In the genomic region with DNA sequence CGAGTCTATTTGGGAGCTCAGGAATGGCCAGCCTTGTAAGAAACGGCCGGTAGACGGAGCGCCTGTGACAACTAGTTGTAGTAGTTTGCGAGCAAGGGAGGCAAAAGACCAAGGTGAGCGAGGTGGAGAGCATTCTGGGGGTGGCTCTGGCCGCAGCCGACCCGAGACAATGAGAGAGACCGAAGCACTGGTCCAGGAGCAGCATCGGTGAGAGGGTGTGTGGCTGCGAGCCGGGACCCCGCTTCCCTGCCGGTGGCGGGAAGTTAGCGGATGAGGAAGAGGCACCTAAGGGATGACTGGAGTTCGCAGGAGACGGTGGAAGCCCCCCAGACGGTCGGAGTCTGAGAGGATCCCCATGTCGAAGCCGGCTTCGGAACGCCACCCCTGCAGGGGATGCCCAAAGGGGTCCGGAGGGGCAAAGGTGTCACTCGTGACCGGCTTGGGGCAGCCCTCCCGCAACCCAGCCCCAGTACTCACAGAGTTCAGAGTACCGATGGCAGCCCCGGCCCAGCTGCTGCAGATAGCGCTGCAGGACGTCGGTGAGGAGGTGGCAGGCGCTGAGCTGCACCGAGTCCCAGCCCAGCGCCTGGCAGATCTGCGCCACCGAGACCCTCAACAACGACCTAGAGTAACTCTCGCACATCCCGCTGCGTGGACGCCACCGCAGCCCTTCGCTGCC, we compare ENCODE assay signal across 8 mouse cellular contexts. TPM values are rescaled to one million over a fixed set of nuclear protein-coding genes. Genes with fewer than 3 reads are reported as not detected.
A peak's percentile ranks its signal among the peaks of the same experiment; 100 is the strongest.
DNase-seq lines count a peak whose midpoint lies in the region; ATAC-seq lines count a peak whose summit lies in the region.

No protein-coding gene starts in this region.

- WGBS in forebrain, embryonic 14.5 days = under 1% methylated on average over 46 of the region's 47 CpGs
- under 1% methylated on average over 47 of the region's 47 CpGs for WGBS in liver, embryonic 15.5 days (ENCODE audit: insufficient replicate concordance)
- 1% methylated on average over 47 of the region's 47 CpGs for whole genome bisulfite sequencing in neural tube, embryonic 11.5 days

- peak; percentile 75 for ATAC-seq in forebrain, embryonic 14.5 days
- peak; percentile 26 for ATAC-seq in inflammation-experienced regulatory T-cells, adult 6 months
- ATAC-seq in liver, embryonic 15.5 days (ENCODE audit: insufficient read depth) = peak; percentile 56
- peak; percentile 70 for ATAC-seq in neural tube, embryonic 11.5 days (ENCODE audit: insufficient read depth, low FRiP score, low TSS enrichment)

- H3K36me3 ChIP-seq in forebrain, embryonic 14.5 days (ENCODE audit: control insufficient read depth, insufficient read depth, low read length) = no peaks in the 10 kb centered on the region
- H3K36me3 ChIP-seq in liver, embryonic 15.5 days (replicated peaks) = no peaks in the 10 kb centered on the region
- H3K36me3 ChIP-seq in neural tube, embryonic 11.5 days (ENCODE audit: control insufficient read depth, insufficient read depth, low read length) = no peaks in the 10 kb centered on the region

- H3K4me1 ChIP-seq in forebrain, embryonic 14.5 days (ENCODE audit: control insufficient read depth, insufficient read depth, low read length) = peaks cover 10% of the 10 kb centered on the region
- H3K4me1 ChIP-seq in liver, embryonic 15.5 days (replicated peaks) = peaks cover 21% of the 10 kb centered on the region
- H3K4me1 ChIP-seq in neural tube, embryonic 11.5 days (ENCODE audit: control insufficient read depth, insufficient read depth, low read length) = peaks cover 9% of the 10 kb centered on the region

- no peaks in the 10 kb centered on the region for H3K27me3 ChIP-seq in forebrain, embryonic 14.5 days (replicated peaks; ENCODE audit: control insufficient read depth, insufficient read depth, low read length)
- H3K27me3 ChIP-seq in liver, embryonic 15.5 days = no peaks in the 10 kb centered on the region
- H3K27me3 ChIP-seq in neural tube, embryonic 11.5 days (ENCODE audit: control insufficient read depth, insufficient read depth, low read length) = no peaks in the 10 kb centered on the region

- H3K9ac ChIP-seq in forebrain, embryonic 14.5 days (ENCODE audit: low read length) = peak overlapping the region; percentile 81
- H3K9ac ChIP-seq in liver, embryonic 15.5 days = peak overlapping the region; percentile 88
- peak overlapping the region; percentile 82 for H3K9ac ChIP-seq in neural tube, embryonic 11.5 days (ENCODE audit: low read length)

- peak overlapping the region; percentile 27; the same call in 1 of the 2 replicates for H3K27ac ChIP-seq in forebrain, embryonic 14.5 days (ENCODE audit: low read depth, low read length)
- peak overlapping the region; percentile 38; the same call in 1 of the 2 replicates for H3K27ac ChIP-seq in liver, embryonic 15.5 days (replicated peaks)
- no peak overlapping the region for H3K27ac ChIP-seq in neural tube, embryonic 11.5 days (ENCODE audit: low read depth, low read length)

- DNase-seq in thymus, postnatal 10 days (ENCODE audit: low spot score in 2 of 2) = peak; percentile 29 to 44
- no peak for DNase-seq in thymus, postnatal 36 days
- DNase-seq in brain, adult 2 months (ENCODE audit: low read depth, low spot score) = peak; percentile 56
- DNase-seq in forebrain, embryonic 14.5 days (ENCODE audit: low spot score) = peak; percentile 54
- DNase-seq in neural tube, embryonic 11.5 days (ENCODE audit: low spot score) = peak; percentile 33
- DNase-seq in urinary bladder, postnatal 14 days (ENCODE audit: low spot score) = peak; percentile 22

- peak overlapping the region; percentile 91 for H3K4me3 ChIP-seq in forebrain, embryonic 14.5 days (ENCODE audit: low read depth, low read length)
- H3K4me3 ChIP-seq in liver, embryonic 15.5 days (replicated peaks) = peak overlapping the region; percentile 93
- peak overlapping the region; percentile 96 for H3K4me3 ChIP-seq in neural tube, embryonic 11.5 days (ENCODE audit: low read depth, low read length)

- H3K4me2 ChIP-seq in forebrain, embryonic 14.5 days (ENCODE audit: low read length) = peak overlapping the region; percentile 84
- H3K4me2 ChIP-seq in liver, embryonic 15.5 days = peak overlapping the region; percentile 90
- peak overlapping the region; percentile 88 for H3K4me2 ChIP-seq in neural tube, embryonic 11.5 days (ENCODE audit: low read depth)

- no peaks in the 10 kb centered on the region for H3K9me3 ChIP-seq in forebrain, embryonic 14.5 days (replicated peaks; ENCODE audit: control insufficient read depth, low read length)
- no peaks in the 10 kb centered on the region for H3K9me3 ChIP-seq in liver, embryonic 15.5 days (replicated peaks)
- no peaks in the 10 kb centered on the region for H3K9me3 ChIP-seq in neural tube, embryonic 11.5 days (ENCODE audit: control insufficient read depth, low read length)

RNA-seq across cellular contexts. Expression of gene Taf3, which starts 0.5 kb away (rescaled TPM):
- polyA plus RNA-seq in forebrain, embryonic 14.5 days (2014; fragmentation: Nextera tagmentation; extraction: Ambion mirVana) = 10.9 and 13.2 TPM in 2 replicates
- 10 to 100 TPM; 12.7 to 19.0 (median 17.6) TPM for polyA plus RNA-seq in inflammation-experienced regulatory T-cells, adult 6 months (2017; shearing (Covaris generic))
- polyA plus RNA-seq in liver, embryonic 15.5 days (2015; fragmentation: Nextera tagmentation; extraction: Ambion mirVana) = 6.3 and 6.6 TPM in 2 replicates
- 16.8 and 17.0 TPM in 2 replicates for polyA plus RNA-seq in neural tube, embryonic 11.5 days (2014; fragmentation: Nextera tagmentation; extraction: Ambion mirVana)

RNA-seq across cellular contexts. Expression of gene Atp5c1, which starts 32.4 kb away (rescaled TPM):
- 639 and 699 TPM in 2 replicates for polyA plus RNA-seq in forebrain, embryonic 14.5 days (2014; fragmentation: Nextera tagmentation; extraction: Ambion mirVana)
- polyA plus RNA-seq in inflammation-experienced regulatory T-cells, adult 6 months (2017; shearing (Covaris generic)) = 100 to 1,000 TPM; 577 to 685 (median 654) TPM
- polyA plus RNA-seq in liver, embryonic 15.5 days (2015; fragmentation: Nextera tagmentation; extraction: Ambion mirVana) = 293 and 314 TPM in 2 replicates
- polyA plus RNA-seq in neural tube, embryonic 11.5 days (2014; fragmentation: Nextera tagmentation; extraction: Ambion mirVana) = 510 and 534 TPM in 2 replicates

RNA-seq across cellular contexts. Expression of gene Kin, which starts 32.5 kb away (rescaled TPM):
- polyA plus RNA-seq in forebrain, embryonic 14.5 days (2014; fragmentation: Nextera tagmentation; extraction: Ambion mirVana) = 36.7 and 39.5 TPM in 2 replicates
- 10 to 100 TPM; 26.3 to 32.4 (median 31.1) TPM for polyA plus RNA-seq in inflammation-experienced regulatory T-cells, adult 6 months (2017; shearing (Covaris generic))
- polyA plus RNA-seq in liver, embryonic 15.5 days (2015; fragmentation: Nextera tagmentation; extraction: Ambion mirVana) = 12.1 and 12.7 TPM in 2 replicates
- polyA plus RNA-seq in neural tube, embryonic 11.5 days (2014; fragmentation: Nextera tagmentation; extraction: Ambion mirVana) = 39.4 and 42.5 TPM in 2 replicates

Comparison
In these comparisons a context has a peak if more than half of its experiments do, and no peak if none do; other contexts are left out.
1. DNase-seq: peak in thymus, postnatal 10 days (2 of 2), brain, adult 2 months (single experiment), forebrain, embryonic 14.5 days (single experiment), neural tube, embryonic 11.5 days (single experiment) and urinary bladder, postnatal 14 days (single experiment); none in thymus, postnatal 36 days (0 of 2).
2. Peak in every context shown above with its lines, with median percentiles within 50 percentile points of each other: ATAC-seq, H3K4me2 ChIP-seq, H3K4me3 ChIP-seq and H3K9ac ChIP-seq.